Mouse (Mus musculus) cerebellum, adult 8-10 months (tissue): ENCODE data around the gene Mmp11.

Experiments
- DNase-seq: peaks from one replicate; pipeline ENCODE4 v3.0.0; 2022

Mmp11 gene

DNA sequence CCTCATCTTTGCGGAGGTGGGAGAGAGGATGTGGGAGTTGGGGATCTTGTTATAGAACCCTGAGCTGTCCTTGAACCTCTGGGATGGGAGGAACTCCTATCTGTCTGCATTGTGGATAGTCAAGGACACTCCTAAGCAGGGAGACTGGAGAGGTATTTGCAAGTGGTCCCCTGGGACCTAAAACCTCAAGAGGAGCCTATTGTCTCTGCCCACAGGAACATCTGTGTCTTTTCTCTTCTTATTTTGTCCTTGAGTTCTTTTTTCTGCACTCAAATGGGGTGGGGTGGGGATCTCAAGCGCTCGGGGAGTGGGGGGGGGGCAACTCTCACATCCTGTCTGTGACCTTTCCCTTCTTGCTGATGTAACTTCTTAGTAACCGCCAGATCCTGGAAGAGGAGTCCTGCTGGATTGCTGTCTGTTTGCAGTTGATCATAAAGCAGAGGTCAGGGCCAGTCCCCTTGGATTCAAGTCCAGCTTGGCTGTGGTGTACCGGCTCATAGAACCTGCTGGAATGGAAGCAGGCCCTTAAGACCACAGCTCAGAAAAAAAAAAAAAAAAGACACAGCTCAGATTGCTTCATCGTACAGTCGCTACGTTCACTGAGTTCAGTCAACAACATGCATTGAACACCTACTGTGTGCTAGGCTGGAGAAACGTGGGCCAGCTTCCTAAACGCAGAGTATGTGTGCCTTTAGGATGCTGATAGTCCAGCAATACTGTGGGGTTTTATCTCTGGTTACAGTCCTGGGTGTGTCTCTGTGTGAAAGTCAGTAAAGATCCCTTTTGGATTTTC is 1.8 kb upstream of the Mmp11 start:
- no peak for DNase-seq

- no peak for DNase-seq
Observed at GRCm38 (mm10) chr10:75936909-75937667, 792 bp upstream of the Mmp11 start.

- no peak for DNase-seq
Observed at GRCm38 (mm10) chr10:75934991-75935390, 1.3 kb downstream of the Mmp11 start.

DNA sequence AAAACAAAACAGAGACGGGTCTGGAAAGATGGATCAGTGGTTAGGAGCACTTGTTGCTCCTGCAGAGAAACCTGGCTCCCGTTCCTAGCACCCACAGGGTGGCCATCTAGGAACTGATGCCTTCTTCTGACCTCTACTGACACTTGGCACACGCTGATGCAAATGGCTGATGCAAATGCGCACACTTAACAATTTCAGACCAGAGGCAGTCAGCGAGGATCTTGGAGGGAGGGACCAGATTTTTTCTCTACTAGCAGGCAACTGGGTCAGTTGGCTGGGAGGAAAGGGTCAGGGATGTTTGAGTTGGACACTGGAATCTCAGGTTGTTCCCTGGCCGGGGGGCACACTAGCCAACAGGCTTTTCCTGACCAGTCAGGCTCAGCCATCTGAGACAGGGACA is 3.4 kb downstream of the Mmp11 start, which contains the start of gene Chchd10:
Gene Chchd10 (plus strand): TSS at position 240 of the 400 bp plus-strand sequence.
- DNase-seq = no peak

DNA sequence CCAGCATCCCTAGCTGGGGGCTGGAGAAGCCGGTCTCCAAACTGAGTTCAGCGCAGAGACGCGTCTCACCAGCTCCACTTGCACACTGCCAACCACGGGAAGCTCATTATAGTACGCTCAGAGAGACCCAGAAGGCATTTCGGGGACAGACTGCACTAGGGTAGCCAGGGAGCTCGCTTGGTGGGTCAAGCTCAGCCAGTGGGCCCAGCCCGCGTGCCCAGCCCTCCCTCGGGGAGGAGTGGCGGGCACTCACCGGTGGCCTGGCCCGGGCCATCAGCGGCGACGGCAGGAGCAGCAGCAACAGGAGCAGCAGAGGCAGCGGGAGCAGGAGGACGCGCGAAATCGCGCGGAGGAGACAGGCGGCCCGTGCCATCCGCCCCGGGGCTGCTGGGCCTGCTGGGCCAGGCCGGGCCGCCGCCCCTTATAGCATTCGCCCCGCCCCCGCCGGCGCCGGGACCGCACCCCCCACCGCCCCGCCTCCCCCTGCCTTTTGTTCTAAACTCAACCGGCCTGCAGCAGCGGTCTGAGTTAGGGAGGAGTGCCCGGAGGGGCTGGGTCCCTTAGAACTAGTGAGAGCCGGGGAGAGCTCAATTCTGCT is 4.1 kb downstream of the Mmp11 start:
- DNase-seq = no peak

GRCm38 (mm10) chr10:75931311-75931710 is 5.0 kb downstream of the Mmp11 start:
- DNase-seq = no peak

- DNase-seq = no peak
Observed at GRCm38 (mm10) chr10:75930304-75930703, 6.0 kb downstream of the Mmp11 start.

- DNase-seq = no peak
Observed at GRCm38 (mm10) chr10:75926396-75926795, 9.9 kb downstream of the Mmp11 start.

- DNase-seq = no peak
Observed at GRCm38 (mm10) chr10:75924324-75924723, 12.0 kb downstream of the Mmp11 start.

DNA sequence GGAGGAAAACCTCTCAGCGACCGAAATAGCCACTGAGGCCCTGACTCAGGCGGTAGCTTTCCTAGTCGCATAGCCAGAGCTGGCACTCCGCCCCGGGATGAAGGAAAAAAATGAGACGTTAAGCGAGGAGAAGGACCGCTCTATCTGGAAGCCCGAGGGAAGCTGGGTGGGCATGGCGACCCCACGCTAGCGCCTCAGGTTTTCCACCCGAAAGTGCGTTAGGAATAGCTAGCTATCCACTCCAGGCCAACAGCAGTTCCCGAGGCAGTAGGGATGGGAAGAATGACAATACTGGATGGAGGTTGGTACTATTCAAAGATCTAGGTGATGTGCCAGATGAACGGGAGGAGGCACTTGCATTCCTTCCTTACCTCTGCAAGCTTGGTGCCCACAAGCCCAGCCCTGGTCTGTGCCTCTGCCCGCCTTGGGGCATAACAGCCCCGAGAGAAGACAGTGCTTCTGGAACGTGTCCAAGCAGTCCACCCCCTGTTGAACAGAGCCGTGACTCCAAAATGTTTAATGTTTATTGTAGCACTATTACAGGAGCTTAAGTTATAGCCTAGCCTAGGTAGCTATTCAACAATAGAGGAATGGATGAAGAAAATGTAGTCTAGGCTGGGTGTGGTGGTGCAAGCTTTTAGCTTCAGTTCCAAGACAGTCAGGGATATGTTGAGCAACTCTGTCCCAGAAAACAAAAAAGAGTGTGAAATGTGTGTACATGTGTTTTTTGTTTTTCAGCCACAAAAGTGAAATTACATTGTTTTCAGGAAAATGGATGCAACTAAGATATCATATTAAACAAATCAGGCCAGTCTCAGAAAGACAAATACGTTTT is 14.4 kb downstream of the Mmp11 start:
- DNase-seq = no peak

- DNase-seq = peak; percentile 95
Observed at GRCm38 (mm10) chr10:75921026-75921725, 15.1 kb downstream of the Mmp11 start, which contains the start of gene Smarcb1. TSS of gene Smarcb1 (minus strand) at chr10:75921617.

- DNase-seq = no peak
Observed at GRCm38 (mm10) chr10:75919026-75919425, 17.3 kb downstream of the Mmp11 start.

DNA sequence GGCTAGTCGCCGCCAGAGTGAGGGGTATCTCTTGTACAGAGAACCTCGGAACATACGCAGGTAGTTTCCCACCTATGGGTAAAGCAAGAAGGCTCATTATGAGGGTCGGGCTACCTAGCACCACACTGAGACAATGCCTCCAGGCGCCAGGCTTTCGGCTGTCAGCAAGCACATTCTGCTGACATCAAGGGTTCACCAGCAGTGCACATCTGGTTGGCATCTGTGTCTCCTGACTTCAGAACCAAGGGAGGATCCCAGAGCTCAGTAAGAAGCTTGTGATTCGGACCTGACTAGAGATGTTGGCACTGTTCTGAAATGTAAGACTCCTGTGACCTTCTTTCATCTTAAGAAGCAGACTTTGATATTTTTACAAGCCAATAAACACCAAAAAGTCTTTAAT is 19.5 kb downstream of the Mmp11 start:
- DNase-seq = no peak

DNA sequence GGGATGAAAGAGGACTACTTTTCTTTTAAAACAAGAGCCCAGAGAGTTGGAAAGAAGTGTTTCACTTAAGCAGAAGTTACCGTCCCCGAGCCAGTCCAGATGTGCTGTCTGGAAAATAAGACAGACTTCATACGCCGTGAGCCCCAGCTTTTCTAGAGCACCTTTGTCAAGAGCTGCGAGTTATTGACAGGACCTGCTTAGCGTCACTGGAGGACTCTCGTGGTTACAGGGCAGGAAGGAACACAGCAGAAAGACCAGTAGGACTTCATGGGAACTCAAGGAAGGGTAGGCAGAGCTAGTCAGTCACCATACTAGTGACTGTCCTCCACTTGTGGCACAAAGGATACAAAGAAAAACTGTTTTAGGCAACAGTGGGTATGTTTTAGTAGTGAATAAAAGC is 20.7 kb downstream of the Mmp11 start:
- no peak for DNase-seq

- no peak for DNase-seq
Observed at GRCm38 (mm10) chr10:75913013-75913589, 23.2 kb downstream of the Mmp11 start.

DNA sequence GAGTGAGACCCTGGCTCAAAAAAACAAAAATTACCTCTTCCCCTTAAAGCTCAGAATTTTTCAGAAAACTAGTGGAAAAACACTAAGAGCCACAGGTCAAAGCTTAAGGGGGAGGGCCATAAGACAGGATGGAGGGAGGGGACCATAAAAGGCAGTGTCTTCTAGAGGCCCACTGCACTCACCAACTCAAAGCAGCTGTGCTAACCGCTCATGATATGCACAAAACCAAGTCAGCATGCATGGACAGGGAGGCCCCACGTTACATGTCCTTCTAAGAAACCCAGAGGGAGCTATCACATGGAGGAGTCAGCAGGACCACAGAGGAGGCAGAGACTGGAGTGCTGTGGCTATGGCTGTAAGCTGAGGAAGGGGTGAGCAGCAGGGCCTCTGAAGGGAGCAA is 25.6 kb downstream of the Mmp11 start:
- no peak for DNase-seq

DNA sequence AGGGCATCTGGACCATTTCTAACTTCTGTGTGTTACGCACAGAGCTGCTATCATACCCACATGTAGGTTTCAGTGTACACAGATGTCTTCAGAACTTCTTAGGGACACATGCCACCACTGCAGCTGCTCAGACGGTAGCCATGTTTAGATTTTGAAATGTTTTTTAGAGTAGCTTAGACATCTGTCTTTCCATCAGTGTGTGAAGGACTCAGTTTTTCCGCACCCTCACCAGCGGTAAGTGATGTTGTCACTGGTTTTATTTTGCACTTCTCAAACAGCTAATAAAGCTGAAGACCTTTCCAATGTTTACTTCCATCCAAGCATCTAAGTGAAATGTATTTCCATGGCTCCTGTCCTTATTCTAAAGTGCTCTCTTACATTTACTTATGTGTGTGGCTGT is 29.4 kb downstream of the Mmp11 start:
- DNase-seq = no peak

DNA sequence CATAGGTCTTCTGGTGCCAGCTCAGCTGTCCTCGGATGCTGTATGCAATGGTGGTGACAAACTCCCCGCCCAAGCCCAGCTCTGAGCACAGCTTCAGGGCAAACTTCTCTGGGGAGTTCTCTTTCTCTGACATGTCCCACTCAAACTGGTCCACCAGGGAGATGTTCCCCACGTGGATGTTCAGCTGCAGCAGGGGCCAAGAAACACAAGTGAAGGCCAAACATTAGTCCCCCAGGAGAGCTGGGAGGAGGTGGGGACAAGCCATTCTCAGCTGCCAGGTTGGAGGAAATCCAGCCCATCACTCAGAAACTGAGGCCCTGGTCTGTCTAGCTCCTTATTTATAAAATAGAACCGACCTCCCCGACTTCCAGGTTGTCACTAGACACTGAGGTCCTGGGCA is 31.9 kb downstream of the Mmp11 start:
- no peak for DNase-seq

DNA sequence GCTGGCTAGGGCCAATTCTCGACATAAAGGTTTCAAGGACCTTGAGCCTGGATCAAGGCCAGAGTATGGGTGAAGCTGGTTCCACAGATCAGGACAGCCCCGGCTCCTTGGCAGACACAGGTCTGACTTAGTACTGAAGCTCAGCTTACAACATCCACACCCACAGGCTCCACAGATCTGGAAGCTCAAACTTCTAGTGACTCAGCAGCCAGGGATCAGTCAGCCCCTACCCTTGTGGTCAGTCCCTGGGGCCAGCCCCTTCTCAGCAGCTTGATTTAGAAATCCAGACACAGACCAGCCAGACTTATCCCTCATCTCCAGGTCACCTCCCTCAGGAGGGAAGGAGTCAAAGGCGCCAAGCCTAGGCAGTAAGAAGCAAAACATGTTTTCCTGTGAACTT is 37.5 kb downstream of the Mmp11 start:
- no peak for DNase-seq

GRCm38 (mm10) chr10:75898039-75898564 is 38.2 kb downstream of the Mmp11 start:
- DNase-seq = no peak

- peak; percentile 78 for DNase-seq
Observed at GRCm38 (mm10) chr10:75897373-75897772, 38.9 kb downstream of the Mmp11 start.

DNA sequence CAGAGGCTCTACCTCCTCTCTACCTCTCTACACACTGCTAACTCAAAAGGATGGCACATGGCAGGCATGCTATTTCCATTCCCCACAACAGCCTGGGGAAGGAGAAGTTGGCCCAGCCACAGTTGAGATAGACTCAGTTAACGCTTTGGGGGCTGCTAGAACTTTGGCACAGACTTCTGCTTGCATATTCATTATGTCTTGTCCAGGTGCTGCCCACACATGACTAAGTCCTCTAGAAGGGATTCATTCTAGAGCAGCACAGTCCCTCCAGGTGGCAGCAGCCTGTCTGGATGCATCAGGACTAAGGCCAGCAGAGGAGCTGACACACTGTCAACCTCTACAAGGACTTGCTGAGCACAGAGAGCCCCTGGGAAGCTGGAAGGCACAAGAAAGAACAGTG is 40.1 kb downstream of the Mmp11 start:
- DNase-seq = no peak
